Mouse (Mus musculus): ENCODE data around the gene Nol3. TPM values are rescaled to one million over a fixed set of nuclear protein-coding genes. Genes with fewer than 3 reads are reported as not detected.
A peak's percentile ranks its signal among the peaks of the same experiment; 100 is the strongest.

Nol3 gene
- total and polyA plus RNA-seq, 3 experiments: 0.63 to 0.89 TPM; not detected in 1

- H3K9ac ChIP-seq (ENCODE audit: control insufficient read depth, low read depth, low read length, poor library complexity, severe bottlenecking): peak overlapping the region; percentile 59
Observed at GRCm38 (mm10) chr8:105288231-105288630, 12.3 kb downstream of the Nol3 start.

GRCm38 (mm10) chr8:105288958-105289732, 13.2 kb downstream of the Nol3 start:
- peak overlapping the region; percentile 74 to 86 for H3K4me3 ChIP-seq (ENCODE audit: control insufficient read depth in 1 of 2, insufficient read depth in 1 of 2, low read depth in 2 of 2, low read length in 2 of 2)
- peaks cover 4 to 13% of the 10 kb centered on the region in 2 experiments; a peak in 3 of 4 replicates for H3K4me1 ChIP-seq (ENCODE audit: control insufficient read depth in 1 of 2, insufficient read depth in 2 of 2, low read length in 2 of 2)
- peak; percentile 99 for DNase-seq (ENCODE audit: low read depth, low spot score)
- H3K27me3 ChIP-seq (ENCODE audit: control insufficient read depth in 1 of 2, insufficient read depth in 2 of 2, low read length in 2 of 2): no peaks in the 10 kb centered on the region
- peak overlapping the region; percentile 76 for H3K9ac ChIP-seq (ENCODE audit: control insufficient read depth, low read depth, low read length, poor library complexity, severe bottlenecking)
- H3K9me3 ChIP-seq (replicated peaks; ENCODE audit: insufficient read depth, low read length): no peaks in the 10 kb centered on the region
- H3K79me2 ChIP-seq (ENCODE audit: control insufficient read depth, insufficient read depth, low read length, poor library complexity): peaks cover 3% of the 10 kb centered on the region
- peak overlapping the region; percentile 82 for H3K27ac ChIP-seq (ENCODE audit: control insufficient read depth, low read depth, low read length)
- H3K36me3 ChIP-seq (ENCODE audit: control insufficient read depth in 1 of 2, insufficient read depth in 2 of 2, low read length in 2 of 2): no peaks in the 10 kb centered on the region; a peak in 1 of 4 replicates
- TF ChIP-seq TBP (IDR thresholded peaks at IDR 0.05; ENCODE audit: low read depth, low read length): peak; percentile 95
- TF ChIP-seq UBTF (IDR thresholded peaks at IDR 0.05; ENCODE audit: borderline replicate concordance, insufficient read depth, low read depth, low read length): no peak
- peak; percentile 67 for TF ChIP-seq NRF1 (IDR thresholded peaks at IDR 0.05; ENCODE audit: insufficient read depth, low read depth, low read length, poor library complexity, severe bottlenecking)
- TF ChIP-seq KAT2A (conservative IDR thresholded peaks at IDR 0.05; ENCODE audit: low read depth, low read length): no peak; the same call in 1 of the 2 replicates
- no peak; the same call in 1 of the 2 replicates for TF ChIP-seq MAZ (IDR thresholded peaks at IDR 0.05; ENCODE audit: low read depth, low read length)
- TF ChIP-seq ZNF384 (IDR thresholded peaks at IDR 0.05; ENCODE audit: low read depth, low read length): no peak
- TF ChIP-seq TCF12 (IDR thresholded peaks at IDR 0.05; ENCODE audit: low read depth, low read length): peak; percentile 68
- TF ChIP-seq SIN3A (IDR thresholded peaks at IDR 0.05; ENCODE audit: low read length): peak; percentile 78
- TF ChIP-seq MEF2A (IDR thresholded peaks at IDR 0.05; ENCODE audit: extremely low read depth, insufficient replicate concordance, low read depth, low read length, poor library complexity, severe bottlenecking): no peak
- no peak for TF ChIP-seq ZKSCAN1 (IDR thresholded peaks at IDR 0.05; ENCODE audit: low read depth, low read length)
- peak; percentile 75 for TF ChIP-seq ELF1 (IDR thresholded peaks at IDR 0.05; ENCODE audit: low read depth, low read length)
- 0 out of 2 replicates have a peak, but pooled peaks have one; percentile 6 for TF ChIP-seq CHD2 (IDR thresholded peaks at IDR 0.05; ENCODE audit: low read length)
- no peak for TF ChIP-seq ZC3H11A (IDR thresholded peaks at IDR 0.05; ENCODE audit: low read depth, low read length)
- no peak for TF ChIP-seq EP300 (IDR thresholded peaks at IDR 0.05; ENCODE audit: low read depth in 1 of 2, low read length in 2 of 2)
- TF ChIP-seq GATA1 (IDR thresholded peaks at IDR 0.05; ENCODE audit: low read depth, low read length): peak; percentile 96
- TF ChIP-seq POLR2AphosphoS5 (IDR thresholded peaks at IDR 0.05; ENCODE audit: borderline replicate concordance, low read depth, low read length): no peak
- peak; percentile 25; the same call in 1 of the 2 replicates for TF ChIP-seq MAX (IDR thresholded peaks at IDR 0.05; ENCODE audit: low read length)
- no peak for TF ChIP-seq MYB (IDR thresholded peaks at IDR 0.05; ENCODE audit: low read depth, low read length)
- TF ChIP-seq ETS1 (IDR thresholded peaks at IDR 0.05; ENCODE audit: low read depth, low read length): peak; percentile 9; the same call in 1 of the 2 replicates
- TF ChIP-seq ZMIZ1 (IDR thresholded peaks at IDR 0.05; ENCODE audit: low read depth, low read length): peak; percentile 75
- TF ChIP-seq RCOR1 (IDR thresholded peaks at IDR 0.05; ENCODE audit: low read depth, low read length): no peak
- 0 out of 2 replicates have a peak, but pooled peaks have one; percentile 15 for TF ChIP-seq E2F4 (IDR thresholded peaks at IDR 0.05; ENCODE audit: borderline replicate concordance, low read depth, low read length)
- peak; percentile 67 for TF ChIP-seq HCFC1 (IDR thresholded peaks at IDR 0.05; ENCODE audit: low read depth, low read length)
- peak; percentile 87 for TF ChIP-seq NELFE (IDR thresholded peaks at IDR 0.05; ENCODE audit: low read depth, low read length)
- peak; percentile 34; the same call in 1 of the 2 replicates for TF ChIP-seq BHLHE40 (IDR thresholded peaks at IDR 0.05; ENCODE audit: borderline replicate concordance, low read depth, low read length)
- TF ChIP-seq POLR2AphosphoS2 (IDR thresholded peaks at IDR 0.05; ENCODE audit: low read length): peak; percentile 79

More at GRCm38 (mm10) chr8:105288231-105288630, 12.3 kb downstream of the Nol3 start:
- Histone ChIP-seq H3K27me3 (ENCODE audit: control insufficient read depth in 1 of 2, insufficient read depth in 2 of 2, low read length in 2 of 2) (no peaks in the 10 kb centered on the region), H3K9me3 (replicated peaks; ENCODE audit: insufficient read depth, low read length) (no peaks in the 10 kb centered on the region), H3K4me3 (ENCODE audit: control insufficient read depth in 1 of 2, insufficient read depth in 1 of 2, low read depth in 2 of 2, low read length in 2 of 2) (peak overlapping the region; percentile 70 to 86), H3K27ac (ENCODE audit: control insufficient read depth, low read depth, low read length) (no peak overlapping the region; the same call in 1 of the 2 replicates), H3K79me2 (ENCODE audit: control insufficient read depth, insufficient read depth, low read length, poor library complexity) (peaks cover 3% of the 10 kb centered on the region), H3K36me3 (ENCODE audit: control insufficient read depth in 1 of 2, insufficient read depth in 2 of 2, low read length in 2 of 2) (peaks cover 0 to 6% of the 10 kb centered on the region in 2 experiments; a peak in 2 of 4 replicates), H3K4me1 (ENCODE audit: control insufficient read depth in 1 of 2, insufficient read depth in 2 of 2, low read length in 2 of 2) (peaks cover 4 to 20% of the 10 kb centered on the region in 2 experiments; a peak in 3 of 4 replicates)
- TF ChIP-seq MAZ (IDR thresholded peaks at IDR 0.05; ENCODE audit: low read depth, low read length) (0 out of 2 replicates have a peak, but pooled peaks have one; percentile 14), NRF1 (IDR thresholded peaks at IDR 0.05; ENCODE audit: insufficient read depth, low read depth, low read length, poor library complexity, severe bottlenecking) (no peak), CTCF (IDR thresholded peaks at IDR 0.05 in 2 of 3, conservative IDR thresholded peaks at IDR 0.05 in 1 of 3; ENCODE audit: control insufficient read depth in 1 of 3, insufficient read depth in 1 of 3, low read depth in 2 of 3, low read length in 3 of 3, poor library complexity in 1 of 3, severe bottlenecking in 1 of 3) (peak; percentile 9 to 20 (median 19); a peak in 2 of 6 replicates), SMC3 (IDR thresholded peaks at IDR 0.05; ENCODE audit: low read depth, low read length) (peak; percentile 36)
- DNase-seq (ENCODE audit: low read depth, low spot score): peak; percentile 58
